In genomic region chr1:33875691-33876090, GRCm38 (mm10) we compare ENCODE assay signal across 9 mouse cellular contexts. TPM values are rescaled to one million over a fixed set of nuclear protein-coding genes. Genes with fewer than 3 reads are reported as not detected.
DNase-seq lines count a peak whose midpoint lies in the region; ATAC-seq and TF ChIP-seq lines count a peak whose summit lies in the region.
"Had no signal": no experiment of that assay in that cellular context is flagged by ENCODE, and none has a peak within 500 bp of the region (broad histone marks: within the 10 kb centered on the region; RNA-seq: fewer than 3 reads in every experiment).

No protein-coding gene starts in this region.

- no peaks in the 10 kb centered on the region for H3K27me3 ChIP-seq in heart, postnatal 0 days (ENCODE audit: control insufficient read depth, insufficient read depth, low read length)
- no peaks in the 10 kb centered on the region for H3K27me3 ChIP-seq in heart, embryonic 11.5 days (ENCODE audit: control insufficient read depth, insufficient read depth, low read length)

- H3K36me3 ChIP-seq in heart, postnatal 0 days (replicated peaks; ENCODE audit: control insufficient read depth, insufficient read depth, low read length), result no peaks in the 10 kb centered on the region
- H3K36me3 ChIP-seq in heart, embryonic 11.5 days (ENCODE audit: control insufficient read depth, insufficient read depth, low read length), result no peaks in the 10 kb centered on the region

- H3K4me1 ChIP-seq in heart, postnatal 0 days (ENCODE audit: control insufficient read depth, insufficient read depth), result no peaks in the 10 kb centered on the region
- no peaks in the 10 kb centered on the region for H3K4me1 ChIP-seq in heart, embryonic 11.5 days (ENCODE audit: control insufficient read depth, insufficient read depth, low read length)
- H3K4me1 ChIP-seq in bone marrow macrophage, adult 2 months (ENCODE audit: control insufficient read depth, insufficient read depth, low read length), result peaks cover 27% of the 10 kb centered on the region

- H3K9ac ChIP-seq in heart, postnatal 0 days (replicated peaks; ENCODE audit: low read depth, low read length), result no peak overlapping the region
- no peak overlapping the region for H3K9ac ChIP-seq in heart, embryonic 11.5 days (ENCODE audit: low read depth, low read length)

- no peak overlapping the region for H3K4me3 ChIP-seq in heart, postnatal 0 days (ENCODE audit: low read depth, low read length)
- no peak overlapping the region for H3K4me3 ChIP-seq in heart, embryonic 11.5 days (ENCODE audit: low read depth, low read length)
- H3K4me3 ChIP-seq in bone marrow macrophage, adult 2 months (ENCODE audit: insufficient read depth, low read length), result no peak overlapping the region

- H3K27ac ChIP-seq in heart, postnatal 0 days (ENCODE audit: low read depth), result no peak overlapping the region
- H3K27ac ChIP-seq in heart, embryonic 11.5 days (ENCODE audit: low read depth, low read length), result no peak overlapping the region
- peak overlapping the region; percentile 63; the same call in 1 of the 2 replicates for H3K27ac ChIP-seq in bone marrow macrophage, adult 2 months (ENCODE audit: insufficient read depth, low read depth, low read length)

- H3K9me3 ChIP-seq in heart, postnatal 0 days (replicated peaks; ENCODE audit: control insufficient read depth, low read length), result no peaks in the 10 kb centered on the region
- no peaks in the 10 kb centered on the region for H3K9me3 ChIP-seq in heart, embryonic 11.5 days (replicated peaks; ENCODE audit: control insufficient read depth, low read length)

- WGBS in heart, postnatal 0 days, result 42% methylated on average over 6 of the region's 6 CpGs
- WGBS in heart, embryonic 11.5 days (ENCODE audit: insufficient replicate concordance), result 45% methylated on average over 6 of the region's 6 CpGs

- no peak for TF ChIP-seq POLR2A in bone marrow macrophage, adult 2 months (IDR thresholded peaks at IDR 0.05; ENCODE audit: borderline replicate concordance, low read depth, low read length)

- DNase-seq in heart, postnatal 0 days (ENCODE audit: low spot score), result no peak
- DNase-seq in ovary, postnatal 36 days (ENCODE audit: low spot score), result peak; percentile 8
- no peak for DNase-seq in ovary, adult 18-20 months (ENCODE audit: low spot score)
- DNase-seq in naive thymus-derived CD4-positive, alpha-beta T cell, adult 2 months (ENCODE audit: low read depth), result peak; percentile 48
- DNase-seq in frontal cortex, postnatal 14 days (ENCODE audit: low spot score in 2 of 2), result no peak
- DNase-seq in spleen, postnatal 4 days (ENCODE audit: low spot score in 2 of 2), result no peak

- TF ChIP-seq EP300 in heart, postnatal 0 days (IDR thresholded peaks at IDR 0.05; ENCODE audit: low read depth), result no peak

- peak; percentile 24; the same call in 1 of the 2 replicates for TF ChIP-seq CTCF in heart, postnatal 0 days (IDR thresholded peaks at IDR 0.05; ENCODE audit: low read depth)
- TF ChIP-seq CTCF in bone marrow macrophage, adult 2 months (IDR thresholded peaks at IDR 0.05; ENCODE audit: low read depth, low read length), result no peak

- no peak for ATAC-seq in heart, postnatal 0 days (ENCODE audit: insufficient read depth, low read depth)
- ATAC-seq in heart, embryonic 11.5 days (replicated peaks; ENCODE audit: insufficient number of reproducible peaks, low FRiP score, low TSS enrichment), result no peak

- H3K4me2 ChIP-seq in heart, postnatal 0 days (ENCODE audit: low read depth, low read length), result no peak overlapping the region
- no peak overlapping the region for H3K4me2 ChIP-seq in heart, embryonic 11.5 days

RNA-seq across cellular contexts. Expression of gene Bend6, which starts 31.9 kb away (rescaled TPM):
- total RNA-seq in heart, postnatal 0 days (2014; rRNA removed; ENCODE audit: low replicate concordance), result 0.81 and 8.1 TPM in 2 replicates
- polyA plus RNA-seq in heart, postnatal 0 days (2015; fragmentation: Nextera tagmentation; extraction: Ambion mirVana), result 1.9 TPM in 2 replicates
- polyA plus RNA-seq in heart, embryonic 11.5 days (2014; fragmentation: Nextera tagmentation; extraction: Ambion mirVana), result 4.3 and 4.5 TPM in 2 replicates
- 0.42 and 1.2 TPM in 2 replicates for polyA plus RNA-seq in bone marrow macrophage, adult 2 months (2012; ENCODE audit: insufficient read depth, insufficient read length, missing spikeins)
- total RNA-seq: common myeloid progenitor, adult 5-6 weeks had no signal

RNA-seq across cellular contexts. Expression of gene Dst, which starts 32.3 kb away (rescaled TPM):
- 104 and 106 TPM in 2 replicates for total RNA-seq in heart, postnatal 0 days (2014; rRNA removed; ENCODE audit: low replicate concordance)
- 18.2 and 21.7 TPM in 2 replicates for polyA plus RNA-seq in heart, postnatal 0 days (2015; fragmentation: Nextera tagmentation; extraction: Ambion mirVana)
- 24.5 and 26.9 TPM in 2 replicates for polyA plus RNA-seq in heart, embryonic 11.5 days (2014; fragmentation: Nextera tagmentation; extraction: Ambion mirVana)
- polyA plus RNA-seq in bone marrow macrophage, adult 2 months (2012; ENCODE audit: insufficient read depth, insufficient read length, missing spikeins), result 8.0 and 8.5 TPM in 2 replicates

Comparison
In these comparisons a context has a peak if more than half of its experiments do, and no peak if none do; other contexts are left out.
1. DNase-seq: peak in ovary, postnatal 36 days (single experiment) and naive thymus-derived CD4-positive, alpha-beta T cell, adult 2 months (single experiment); none in heart, postnatal 0 days (single experiment), ovary, adult 18-20 months (single experiment), frontal cortex, postnatal 14 days (0 of 2) and spleen, postnatal 4 days (0 of 2).